Mouse (Mus musculus): ENCODE measurements around the gene Art5.

Art5 gene

GRCm38 (mm10) chr7:102109171-102109570 is at the start of gene Art5:
TSS of gene Art5 (minus strand) at chr7:102109489.
- DNase-seq (ENCODE audit: low spot score in 2 of 2), result no peak

- no peak for DNase-seq (ENCODE audit: low spot score in 2 of 2)
Measured at GRCm38 (mm10) chr7:102153691-102154090, 44.4 kb upstream of the Art5 start.

GRCm38 (mm10) chr7:102137898-102138297 is 28.6 kb upstream of the Art5 start:
- DNase-seq (ENCODE audit: low spot score in 2 of 2), result no peak

- DNase-seq (ENCODE audit: low spot score in 2 of 2), result peak; percentile 40 to 74
Measured at GRCm38 (mm10) chr7:102137464-102137863, 28.2 kb upstream of the Art5 start.

DNA sequence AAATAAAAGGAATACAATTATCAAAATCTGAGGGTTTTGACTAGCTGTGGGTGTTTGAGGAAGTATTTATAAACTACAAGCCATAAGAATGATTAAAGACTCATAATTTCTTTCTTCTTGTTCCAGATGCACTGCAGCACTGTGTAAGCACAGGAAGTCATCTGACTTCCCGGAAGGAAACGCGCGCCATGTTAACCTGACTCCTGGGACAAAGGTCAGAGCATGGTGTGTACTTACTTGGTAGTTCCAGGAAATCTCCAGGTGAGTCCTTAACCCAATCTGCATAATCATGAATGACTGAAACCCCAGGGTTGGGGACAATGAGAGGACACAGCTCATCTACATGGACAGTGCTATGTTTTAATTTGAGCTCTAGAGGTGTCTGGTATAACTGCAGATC is 23.1 kb upstream of the Art5 start:
- DNase-seq (ENCODE audit: low spot score in 2 of 2), result no peak

- no peak for DNase-seq (ENCODE audit: low spot score in 2 of 2)
Measured at GRCm38 (mm10) chr7:102120326-102120725, 11.0 kb upstream of the Art5 start.

DNA sequence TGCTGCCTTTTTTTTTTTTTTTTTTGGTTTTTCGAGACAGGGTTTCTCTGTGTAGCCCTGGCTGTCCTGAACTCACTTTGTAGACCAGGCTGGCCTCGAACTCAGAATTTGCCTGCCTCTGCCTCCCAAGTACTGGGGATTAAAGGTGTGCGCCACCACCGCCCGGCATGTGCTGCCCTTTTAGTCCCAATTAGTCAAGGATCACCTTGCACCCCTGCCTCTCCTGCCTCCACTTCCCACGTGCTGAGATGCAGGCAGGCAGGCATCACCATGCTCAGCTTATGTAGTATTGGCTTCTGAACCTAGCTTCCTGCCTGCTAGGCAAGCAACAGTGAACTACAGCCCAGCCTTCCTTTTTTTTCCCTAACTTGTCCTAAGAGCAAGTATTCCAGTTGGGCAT is 8.1 kb upstream of the Art5 start:
- no peak for DNase-seq (ENCODE audit: low spot score in 2 of 2)

- DNase-seq (ENCODE audit: low spot score in 2 of 2), result no peak
Measured at GRCm38 (mm10) chr7:102116579-102117331, 7.5 kb upstream of the Art5 start, which contains the start of gene Chrna10. TSS of gene Chrna10 (minus strand) at chr7:102116828.

DNA sequence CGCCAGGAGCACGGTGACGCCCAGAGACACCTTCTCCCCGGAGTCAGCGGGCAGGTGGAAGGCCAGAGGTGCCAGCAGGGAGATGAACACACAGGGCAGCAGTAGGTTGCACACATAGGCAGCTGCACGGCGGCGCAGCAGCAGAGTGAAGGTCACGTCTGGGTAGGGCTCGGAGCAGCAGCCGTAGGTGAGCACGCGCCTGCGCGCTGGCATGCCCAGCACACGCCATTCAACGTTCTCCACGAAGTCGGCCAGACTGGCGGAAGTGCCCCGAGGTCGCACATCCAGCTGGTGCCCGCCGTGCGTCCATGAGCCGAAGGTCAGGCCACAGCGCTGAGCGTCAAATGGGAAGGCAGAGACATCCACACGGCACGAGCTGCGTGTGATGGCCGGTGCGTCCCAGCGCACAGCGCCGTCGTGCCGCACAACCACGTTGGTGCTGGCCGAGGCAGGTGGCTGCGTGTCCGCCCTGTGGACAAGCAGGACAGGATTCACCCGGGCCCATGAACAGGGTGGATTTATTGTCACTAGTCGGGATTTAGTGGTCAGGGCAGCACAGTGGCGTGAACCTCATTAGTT is 4.0 kb upstream of the Art5 start:
- DNase-seq (ENCODE audit: low spot score in 2 of 2), result no peak

DNA sequence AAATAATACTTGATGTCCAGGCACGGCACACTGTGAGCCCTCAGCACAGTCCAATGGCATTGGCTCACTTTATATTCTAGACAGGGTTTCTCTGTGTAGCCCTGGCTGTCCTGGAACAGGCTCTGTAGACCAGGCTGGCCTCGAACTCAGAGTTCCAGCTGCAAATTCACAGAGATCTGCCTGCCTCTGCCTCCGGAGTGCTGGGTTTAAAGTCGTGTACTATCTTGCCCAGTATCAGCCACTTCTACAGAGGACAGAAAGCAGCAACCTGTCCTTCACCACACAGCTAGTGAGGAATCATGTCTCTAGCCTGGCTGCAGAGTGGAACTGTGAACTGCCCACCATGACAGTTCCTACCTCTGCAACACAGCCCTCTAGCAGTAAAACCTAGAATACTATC is 457 bp upstream of the Art5 start:
- DNase-seq (ENCODE audit: low spot score in 2 of 2), result no peak

- DNase-seq (ENCODE audit: low spot score in 2 of 2), result no peak
Measured at GRCm38 (mm10) chr7:102108206-102108605, 1.1 kb downstream of the Art5 start.

DNA sequence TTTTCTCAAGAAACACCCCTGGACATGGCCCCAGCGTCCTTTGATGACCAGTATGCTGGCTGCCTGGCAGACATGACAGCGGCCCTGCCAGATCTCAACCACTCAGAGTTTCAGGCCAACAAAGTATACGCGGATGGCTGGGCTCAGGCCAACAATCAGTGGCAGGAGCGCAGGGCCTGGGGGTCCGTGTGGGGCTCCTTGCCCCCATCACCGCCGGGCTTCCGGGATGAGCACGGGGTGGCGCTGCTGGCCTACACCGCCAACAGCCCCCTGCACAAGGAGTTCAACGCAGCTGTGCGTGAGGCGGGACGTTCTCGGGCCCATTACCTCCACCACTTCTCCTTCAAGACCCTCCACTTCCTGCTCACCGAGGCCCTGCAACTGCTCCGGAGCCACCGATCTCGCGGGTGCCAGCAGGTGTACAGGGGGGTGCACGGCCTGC is 2.6 kb downstream of the Art5 start:
- DNase-seq (ENCODE audit: low spot score in 2 of 2), result peak in 1 of 2 experiments; percentile 32

DNA sequence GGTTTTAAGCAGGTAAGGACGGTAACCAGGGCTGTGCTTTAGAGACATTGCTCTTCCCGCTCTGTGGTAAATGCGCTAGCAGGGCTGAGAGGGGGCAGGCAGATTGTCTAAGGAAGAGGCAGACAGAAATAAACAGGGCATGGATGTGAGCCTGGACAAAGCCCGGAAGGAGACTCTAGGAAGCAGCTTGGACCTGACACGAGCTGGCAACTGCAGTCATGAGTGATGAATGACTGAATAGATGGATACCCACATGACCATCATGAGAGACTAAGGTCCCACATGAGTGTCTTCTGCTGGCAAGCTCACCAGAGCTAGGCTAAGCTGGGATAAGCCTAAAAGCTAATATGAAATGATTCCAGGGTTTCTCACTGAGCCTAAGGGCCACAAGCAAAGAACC is 5.2 kb downstream of the Art5 start:
- DNase-seq (ENCODE audit: low spot score in 2 of 2), result no peak

DNA sequence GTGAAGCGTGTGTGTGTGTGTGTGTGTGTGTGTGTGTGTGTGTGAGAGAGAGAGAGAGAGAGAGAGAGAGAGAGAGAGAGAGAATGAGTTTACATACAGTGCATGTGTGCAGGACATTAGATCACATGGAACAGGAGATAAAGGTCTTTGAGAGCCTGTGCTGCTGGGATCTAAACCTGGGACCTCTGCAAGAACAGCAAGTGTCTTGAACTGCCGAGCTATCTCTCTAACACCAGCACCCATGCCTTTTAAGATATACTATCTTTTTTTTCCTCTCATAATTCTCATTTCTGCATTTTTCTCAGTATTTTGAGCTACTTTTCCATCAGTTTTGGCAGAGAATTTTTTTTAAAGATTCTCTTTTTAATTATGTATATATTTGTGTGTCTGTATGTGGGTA is 5.7 kb downstream of the Art5 start:
- no peak for DNase-seq (ENCODE audit: low spot score in 2 of 2)

GRCm38 (mm10) chr7:102102696-102103095 is 6.6 kb downstream of the Art5 start:
- no peak for DNase-seq (ENCODE audit: low spot score in 2 of 2)

DNA sequence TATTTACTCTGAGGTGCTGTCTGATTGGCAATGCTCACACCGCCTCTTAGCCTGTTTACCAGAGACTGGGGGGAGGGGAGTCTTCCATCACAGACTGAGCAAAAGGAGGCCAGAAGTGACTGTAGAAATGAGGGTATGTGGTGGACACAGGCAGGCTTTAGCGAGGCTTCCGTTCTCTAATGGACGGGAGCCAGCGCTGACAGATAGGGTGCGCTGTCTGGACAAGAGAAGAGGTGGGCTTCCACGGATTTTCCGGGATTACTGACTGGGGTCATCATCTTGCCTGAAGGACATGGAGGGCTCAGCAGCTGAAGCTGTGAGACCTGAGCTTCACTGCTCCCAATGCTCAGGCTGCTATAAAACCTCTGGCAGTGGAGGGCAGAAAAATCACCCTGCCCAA is 7.0 kb downstream of the Art5 start:
- no peak for DNase-seq (ENCODE audit: low spot score in 2 of 2)

- DNase-seq (ENCODE audit: low spot score in 2 of 2), result no peak
Measured at GRCm38 (mm10) chr7:102101487-102101886, 7.8 kb downstream of the Art5 start, which contains the start of gene Art1. TSS of gene Art1 (plus strand) at chr7:102101743.

DNA sequence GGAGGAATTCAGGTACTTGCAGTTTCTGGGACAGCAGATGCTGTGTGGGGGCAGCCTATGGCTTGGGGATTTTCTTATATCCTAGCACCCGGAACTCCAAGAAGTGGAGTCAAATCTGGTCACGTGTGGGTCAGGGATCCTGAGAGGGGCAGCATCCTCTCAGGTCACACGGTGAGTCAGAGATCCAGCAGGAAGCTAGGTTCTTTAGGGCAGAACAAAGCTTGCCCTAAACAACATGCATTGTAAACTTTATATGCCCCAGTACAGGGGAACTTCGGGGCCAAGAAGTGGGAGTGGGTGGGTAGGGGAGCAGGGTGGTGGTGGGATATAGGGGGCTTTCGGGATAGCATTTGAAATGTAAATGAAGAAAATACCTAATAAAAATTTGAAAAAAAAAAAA is 8.4 kb downstream of the Art5 start:
- DNase-seq (ENCODE audit: low spot score in 2 of 2), result no peak

- DNase-seq (ENCODE audit: low spot score in 2 of 2), result peak in 1 of 2 experiments; percentile 63
Measured at GRCm38 (mm10) chr7:102099760-102100661, 9.3 kb downstream of the Art5 start.

DNA sequence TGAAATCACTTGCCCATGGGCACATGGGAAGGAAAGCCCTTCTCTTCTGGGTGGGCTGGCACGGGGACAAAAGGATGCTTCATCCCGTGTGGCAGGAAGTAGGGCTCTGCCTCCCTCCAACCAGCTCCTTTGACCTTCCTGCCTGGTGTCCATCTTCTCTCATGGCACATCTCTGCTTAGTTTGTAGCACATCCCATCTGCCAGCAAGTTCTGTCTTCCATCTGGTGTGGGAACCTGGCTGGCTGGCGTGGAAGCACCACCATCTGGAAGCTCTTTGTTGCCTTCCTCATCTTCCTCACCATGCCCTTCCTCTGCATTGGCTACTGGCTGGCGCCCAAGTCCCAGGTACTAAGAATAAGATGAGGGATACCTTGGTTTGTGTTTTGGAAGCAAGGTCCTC is 22.0 kb downstream of the Art5 start:
- DNase-seq (ENCODE audit: low spot score in 2 of 2), result no peak

DNA sequence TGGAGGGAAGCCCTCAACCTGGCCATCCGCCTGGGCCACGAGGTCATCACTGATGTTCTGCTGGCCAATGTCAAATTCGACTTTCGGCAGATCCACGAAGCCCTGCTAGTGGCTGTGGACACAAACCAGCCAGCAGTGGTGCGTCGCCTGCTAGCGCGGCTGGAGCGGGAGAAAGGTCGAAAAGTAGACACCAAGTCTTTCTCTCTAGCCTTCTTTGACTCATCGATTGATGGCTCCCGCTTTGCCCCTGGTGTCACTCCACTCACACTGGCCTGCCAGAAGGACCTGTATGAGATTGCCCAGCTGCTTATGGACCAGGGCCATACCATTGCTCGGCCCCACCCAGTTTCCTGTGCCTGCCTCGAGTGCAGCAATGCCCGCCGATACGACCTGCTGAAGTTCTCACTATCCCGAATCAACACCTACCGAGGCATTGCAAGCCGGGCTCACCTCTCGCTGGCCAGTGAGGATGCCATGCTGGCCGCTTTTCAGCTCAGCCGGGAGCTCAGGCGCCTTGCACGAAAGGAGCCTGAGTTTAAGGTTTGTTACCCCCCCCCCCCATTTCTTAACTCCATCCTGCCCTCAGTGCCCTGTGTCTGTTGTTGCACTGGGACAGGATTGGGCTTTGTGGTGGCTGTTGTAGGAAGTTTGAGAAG is 25.1 kb downstream of the Art5 start:
- no peak for DNase-seq (ENCODE audit: low spot score in 2 of 2)

GRCm38 (mm10) chr7:102082816-102083215 is 26.5 kb downstream of the Art5 start, which contains the start of gene Trpc2:
TSS of gene Trpc2 (plus strand) at chr7:102083116.
- no peak for DNase-seq (ENCODE audit: low spot score in 2 of 2)
